Mouse (Mus musculus): ENCODE results near the gene Ston2.

Gene Ston2

DNA sequence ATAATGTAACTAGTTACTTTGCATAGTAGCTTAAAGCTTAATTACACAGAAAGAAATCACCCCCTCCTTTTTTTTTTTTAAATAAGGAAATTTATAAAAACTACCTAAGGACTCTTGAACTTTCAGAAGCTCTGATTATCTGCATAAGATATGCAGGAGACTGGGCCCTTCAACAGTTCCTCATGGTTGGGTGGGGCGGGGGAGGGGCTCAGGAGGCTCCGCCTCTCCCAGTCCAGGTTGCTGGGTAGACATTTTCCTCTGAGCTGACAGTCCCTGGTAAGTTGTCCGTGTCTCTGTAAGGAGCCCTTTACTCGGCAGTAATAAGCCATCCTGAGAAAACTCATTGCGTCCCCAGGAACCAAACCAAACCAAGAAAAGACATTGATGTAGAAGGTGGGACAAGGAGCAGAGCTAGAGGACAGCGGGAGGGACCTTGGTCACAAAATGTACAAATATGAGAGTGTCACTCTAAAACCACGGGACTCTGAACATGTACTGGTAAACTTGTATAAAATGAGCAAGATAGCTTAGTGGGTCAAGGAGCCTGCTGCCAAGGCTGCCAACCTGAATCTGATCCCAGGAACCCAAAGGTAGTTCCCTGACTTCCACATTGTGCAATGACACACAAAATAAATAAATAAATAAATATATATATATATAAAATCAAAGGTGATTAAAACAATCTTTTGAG lies 88.6 kb downstream of the Ston2 start:
- DNase-seq (ENCODE audit: low read depth, low spot score): no peak

- no peak for DNase-seq (ENCODE audit: low read depth, low spot score)
These were observed 92.0 kb downstream of the Ston2 start for GRCm38 (mm10) chr12:91696231-91696630.

DNA sequence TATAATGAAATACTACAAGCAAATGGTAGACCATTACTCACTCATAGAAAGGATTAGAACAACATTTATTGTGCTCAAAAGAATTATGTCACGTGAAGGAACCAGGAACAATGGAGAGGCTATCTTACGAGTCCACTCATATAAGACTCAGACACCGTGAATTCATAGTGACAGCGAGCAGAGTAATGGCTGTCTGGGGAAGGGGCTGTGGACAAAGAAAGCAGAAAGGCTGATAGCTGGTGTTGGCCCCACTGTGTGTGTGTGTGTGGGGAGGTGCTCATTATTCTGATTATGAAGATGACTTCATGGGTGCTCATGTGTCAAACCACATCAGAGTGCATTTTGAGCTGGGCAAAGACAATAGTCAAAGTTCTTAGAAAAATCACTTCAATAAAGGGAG lies 92.4 kb downstream of the Ston2 start:
- peak; percentile 36 for DNase-seq (ENCODE audit: low read depth, low spot score)

DNA sequence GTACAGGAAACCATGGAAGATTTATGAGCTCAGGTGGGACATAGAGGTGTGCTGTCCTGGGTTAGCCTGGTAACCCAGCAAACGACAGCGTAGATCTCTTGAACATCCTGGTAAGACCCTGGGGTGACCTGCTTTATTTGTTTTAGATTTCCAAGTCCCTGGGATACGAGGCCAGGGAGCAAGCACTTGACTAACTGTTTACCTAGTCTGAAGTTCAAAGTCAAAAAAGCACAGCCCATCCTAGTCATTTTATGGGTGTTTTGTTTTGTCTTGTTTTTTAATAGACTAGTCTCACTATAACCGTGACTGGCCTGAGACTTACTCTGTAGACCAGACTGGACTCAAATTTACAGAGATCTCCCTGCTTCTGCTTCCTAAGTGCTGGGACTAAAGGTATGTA lies 93.4 kb downstream of the Ston2 start:
- no peak for DNase-seq (ENCODE audit: low read depth, low spot score)

DNA sequence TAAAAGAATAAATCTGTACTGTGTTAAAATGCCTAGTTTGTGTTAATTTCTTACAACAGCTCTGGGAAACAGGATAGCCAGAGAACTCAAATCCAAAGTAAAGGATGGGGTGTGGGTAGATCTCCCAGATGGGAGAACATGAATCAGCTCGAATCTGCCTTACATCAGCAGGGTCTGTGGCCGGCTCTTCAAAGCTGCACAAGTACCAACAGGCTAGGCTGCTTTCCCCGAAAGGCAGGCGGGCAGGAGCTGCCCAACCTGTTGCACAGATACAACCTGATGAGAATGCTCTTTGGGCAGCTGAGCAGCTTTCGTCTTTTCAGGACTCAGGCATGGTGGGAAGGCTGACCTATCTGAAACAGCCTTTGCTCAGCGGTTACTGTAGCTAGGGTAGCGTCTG lies 94.6 kb downstream of the Ston2 start:
- DNase-seq (ENCODE audit: low read depth, low spot score): no peak

GRCm38 (mm10) chr12:91692991-91693390 lies 95.2 kb downstream of the Ston2 start:
- no peak for DNase-seq (ENCODE audit: low read depth, low spot score)

- no peak for DNase-seq (ENCODE audit: low read depth, low spot score)
These were observed 102.4 kb downstream of the Ston2 start for GRCm38 (mm10) chr12:91685674-91686290.

- DNase-seq (ENCODE audit: low read depth, low spot score): no peak
These were observed 103.3 kb downstream of the Ston2 start for GRCm38 (mm10) chr12:91684840-91685415.

- peak; percentile 27 for DNase-seq (ENCODE audit: low read depth, low spot score)
These were observed 103.9 kb downstream of the Ston2 start for GRCm38 (mm10) chr12:91684101-91684839.

DNA sequence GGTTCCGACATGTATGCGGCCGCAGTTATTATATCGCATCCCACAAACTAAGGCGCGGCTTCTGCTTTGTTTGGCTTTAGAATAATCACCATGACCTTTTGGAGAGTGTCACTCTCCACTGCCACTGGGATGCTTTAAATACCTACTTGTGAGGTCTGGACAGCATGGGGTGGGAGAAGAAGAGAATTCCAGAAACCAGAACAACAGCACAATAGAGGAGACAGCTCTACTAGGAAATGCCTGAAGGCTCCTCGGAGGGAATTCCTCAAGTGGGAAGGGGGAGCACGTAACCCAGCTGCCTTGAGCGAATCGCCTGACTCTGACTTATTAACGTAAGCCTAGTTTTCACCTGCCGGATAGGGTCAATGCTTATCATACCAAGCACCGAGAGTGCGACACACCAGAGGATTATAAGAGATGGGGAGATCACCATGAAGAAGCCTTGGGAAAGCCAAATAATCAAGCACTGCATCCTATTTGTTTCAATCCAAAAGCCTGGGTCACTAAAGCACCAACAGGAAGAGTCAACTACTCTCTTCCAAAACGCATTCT lies 104.6 kb downstream of the Ston2 start:
- no peak for DNase-seq (ENCODE audit: low read depth, low spot score)

DNA sequence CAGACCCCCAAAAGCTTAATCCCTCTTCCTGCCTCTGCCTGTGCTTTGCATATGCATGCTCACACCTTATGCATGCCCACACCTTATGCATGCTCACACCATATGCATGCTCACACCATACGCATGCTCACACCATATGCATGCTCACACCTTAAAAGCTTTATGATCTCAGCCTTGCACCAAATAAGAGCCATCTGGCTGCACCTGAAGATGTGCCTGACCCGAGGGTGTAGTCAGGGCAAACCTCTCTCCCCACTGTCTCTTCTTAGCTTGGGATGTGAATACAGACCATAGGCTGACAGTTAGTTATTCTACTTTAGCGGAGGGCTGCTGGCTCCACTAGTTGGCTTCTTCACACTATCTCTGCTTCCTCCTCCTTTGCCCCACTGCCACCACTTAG lies 105.1 kb downstream of the Ston2 start:
- no peak for DNase-seq (ENCODE audit: low read depth, low spot score)

DNA sequence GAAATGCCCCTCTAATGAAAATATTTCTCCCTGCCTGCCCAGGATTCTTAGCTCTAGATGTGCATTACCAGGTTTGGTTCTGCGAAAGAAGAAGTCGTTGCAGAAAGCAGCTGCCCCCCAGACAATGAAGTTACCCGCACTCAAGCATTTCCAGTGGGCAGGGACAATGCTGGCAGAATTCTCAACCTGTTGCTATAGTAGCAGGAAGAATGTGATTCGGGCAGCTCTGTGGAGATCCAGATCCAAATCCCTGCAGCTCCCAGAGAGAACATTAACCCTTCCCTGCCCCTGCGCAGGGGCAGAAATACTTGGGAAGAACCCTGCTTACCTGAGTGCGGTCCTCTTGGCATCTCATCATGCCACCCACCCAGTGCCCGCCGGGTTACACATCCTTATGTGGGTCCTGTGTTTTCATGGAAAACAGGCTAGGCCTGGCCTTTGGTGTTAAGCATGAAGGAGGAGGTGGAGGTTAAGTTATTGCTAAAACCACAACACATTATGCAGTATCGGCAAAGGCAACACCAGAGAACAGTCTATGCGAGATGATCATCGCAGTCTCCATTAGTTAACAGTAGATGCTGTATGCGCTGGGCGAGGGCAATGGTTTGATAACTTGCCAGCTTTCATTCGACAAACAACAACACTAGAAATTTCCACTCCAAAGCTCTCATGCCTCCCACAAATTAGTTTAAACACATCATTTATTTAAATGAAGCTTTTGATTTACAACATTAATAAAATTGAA lies 108.7 kb downstream of the Ston2 start:
- no peak for DNase-seq (ENCODE audit: low read depth, low spot score)

- DNase-seq (ENCODE audit: low read depth, low spot score): no peak
These were observed 112.2 kb downstream of the Ston2 start for GRCm38 (mm10) chr12:91675937-91676336.

- no peak for DNase-seq (ENCODE audit: low read depth, low spot score)
These were observed 115.0 kb downstream of the Ston2 start for GRCm38 (mm10) chr12:91673141-91673540.

- no peak for DNase-seq (ENCODE audit: low read depth, low spot score)
These were observed 115.7 kb downstream of the Ston2 start for GRCm38 (mm10) chr12:91672528-91672927.

DNA sequence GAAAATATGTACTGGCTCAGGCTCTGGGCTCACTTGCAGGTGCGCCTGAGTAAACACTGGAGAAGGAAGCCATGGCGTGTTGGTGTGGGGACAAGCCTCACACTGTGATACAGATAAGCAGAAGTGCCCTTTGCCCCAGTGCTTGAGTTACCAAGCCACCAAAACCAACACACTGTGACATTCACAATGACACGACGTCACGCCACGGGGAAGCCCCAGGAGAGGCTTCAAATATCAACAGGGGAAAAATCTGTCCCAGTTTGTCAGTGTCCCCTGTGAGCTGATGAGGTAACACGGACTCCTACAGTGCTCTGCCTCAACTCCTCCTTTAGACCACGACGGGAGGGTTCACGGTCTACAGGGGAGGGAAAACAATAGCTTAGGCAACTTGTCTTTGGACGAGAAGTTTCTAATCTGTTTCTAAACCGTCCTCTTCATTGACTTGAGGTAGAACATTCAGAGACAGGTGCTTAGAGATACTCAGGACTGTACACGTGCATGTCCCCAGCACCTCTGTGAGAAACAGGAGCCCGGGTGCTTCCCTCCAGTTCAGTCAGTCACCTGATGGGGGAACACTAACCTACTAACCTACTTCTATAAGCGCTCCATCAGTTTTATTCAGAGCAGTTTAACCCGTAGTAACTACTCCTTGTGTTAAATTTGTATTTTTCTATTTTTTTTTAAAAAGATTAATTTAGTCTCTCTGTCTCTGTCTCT lies 119.5 kb downstream of the Ston2 start:
- no peak for DNase-seq (ENCODE audit: low read depth, low spot score)

DNA sequence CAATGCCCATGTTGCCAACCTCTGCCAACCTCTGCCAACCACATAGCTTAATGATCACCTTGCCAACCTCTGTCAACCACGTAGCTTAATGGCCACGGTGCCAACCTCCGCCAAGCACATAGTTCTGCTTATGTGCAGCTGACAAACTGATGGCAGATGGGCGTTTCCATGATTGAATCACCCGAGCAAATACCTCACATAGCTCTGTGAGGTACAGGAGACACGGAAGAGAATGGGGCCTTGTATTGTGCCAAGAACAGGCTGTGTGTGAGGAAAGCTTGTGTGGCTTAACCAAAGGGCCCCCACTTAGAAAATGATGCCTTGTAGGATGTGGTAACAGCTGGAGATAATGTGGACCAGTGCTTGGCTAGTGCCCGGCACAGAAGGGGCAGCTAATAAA lies 120.4 kb downstream of the Ston2 start:
- no peak for DNase-seq (ENCODE audit: low read depth, low spot score)

GRCm38 (mm10) chr12:91666607-91667006 lies 121.6 kb downstream of the Ston2 start:
- DNase-seq (ENCODE audit: low read depth, low spot score): no peak

GRCm38 (mm10) chr12:91665431-91665830 lies 122.8 kb downstream of the Ston2 start:
- DNase-seq (ENCODE audit: low read depth, low spot score): no peak

- no peak for DNase-seq (ENCODE audit: low read depth, low spot score)
These were observed 124.9 kb downstream of the Ston2 start for GRCm38 (mm10) chr12:91663260-91663659.

- DNase-seq (ENCODE audit: low read depth, low spot score): no peak
These were observed 125.3 kb downstream of the Ston2 start for GRCm38 (mm10) chr12:91662844-91663243.

Data from retina, postnatal 7 days (tissue).